Comparison of ENCODE assay signal across 8 mouse cellular contexts in the genomic region with DNA sequence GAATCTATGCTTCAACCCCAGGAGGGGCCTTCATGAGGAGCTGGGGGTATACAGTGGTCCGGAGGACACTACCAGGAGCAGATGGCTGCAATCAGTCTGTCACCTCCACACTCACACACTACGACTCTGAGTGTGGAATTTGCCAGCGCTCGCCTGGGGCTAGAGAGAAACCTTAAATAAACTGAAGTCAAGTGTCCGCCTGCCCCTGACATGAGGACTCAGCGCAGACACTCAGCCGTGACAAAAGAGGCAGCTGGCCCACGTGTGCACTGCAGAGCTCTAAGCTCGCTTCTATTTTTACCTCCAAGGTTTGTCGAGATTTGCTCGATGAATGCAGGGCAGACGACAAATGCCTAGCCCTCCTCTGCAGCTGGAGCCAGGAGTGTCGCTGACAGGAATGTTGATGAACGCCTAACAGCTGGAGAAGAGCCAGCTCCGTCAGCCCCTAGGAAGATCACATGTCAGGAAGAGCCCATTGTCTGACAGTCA. TPM values are rescaled to one million over a fixed set of nuclear protein-coding genes. Genes with fewer than 3 reads are reported as not detected.
A peak's percentile ranks its signal among the peaks of the same experiment; 100 is the strongest.
DNase-seq lines count a peak whose midpoint lies in the region; ATAC-seq lines count a peak whose summit lies in the region.

No protein-coding gene starts in this region.

- H3K4me1 ChIP-seq in embryonic facial prominence, embryonic 10.5 days = peaks cover 27% of the 10 kb centered on the region
- peaks cover 20% of the 10 kb centered on the region for H3K4me1 ChIP-seq in limb, embryonic 10.5 days
- peaks cover 19% of the 10 kb centered on the region for H3K4me1 ChIP-seq in neural tube, embryonic 15.5 days

- intact Hi-C loops in heart, postnatal 25 days (cut with DNase I) = no loop called here

- peak overlapping the region; percentile 63 for H3K27ac ChIP-seq in embryonic facial prominence, embryonic 10.5 days (replicated peaks)
- peak overlapping the region; percentile 57 for H3K27ac ChIP-seq in limb, embryonic 10.5 days
- peak overlapping the region; percentile 45 for H3K27ac ChIP-seq in neural tube, embryonic 15.5 days (replicated peaks)

- H3K4me3 ChIP-seq in embryonic facial prominence, embryonic 10.5 days = peak overlapping the region; percentile 19; the same call in 1 of the 2 replicates
- H3K4me3 ChIP-seq in limb, embryonic 10.5 days = no peak overlapping the region
- no peak overlapping the region for H3K4me3 ChIP-seq in neural tube, embryonic 15.5 days (replicated peaks)

- peak; percentile 65 for ATAC-seq in neural tube, embryonic 15.5 days (ENCODE audit: low FRiP score)

- H3K36me3 ChIP-seq in embryonic facial prominence, embryonic 10.5 days (replicated peaks) = no peaks in the 10 kb centered on the region
- no peaks in the 10 kb centered on the region for H3K36me3 ChIP-seq in limb, embryonic 10.5 days
- H3K36me3 ChIP-seq in neural tube, embryonic 15.5 days = no peaks in the 10 kb centered on the region

- H3K9me3 ChIP-seq in embryonic facial prominence, embryonic 10.5 days = no peaks in the 10 kb centered on the region
- no peaks in the 10 kb centered on the region for H3K9me3 ChIP-seq in limb, embryonic 10.5 days (replicated peaks)
- no peaks in the 10 kb centered on the region for H3K9me3 ChIP-seq in neural tube, embryonic 15.5 days (replicated peaks)

- WGBS in embryonic facial prominence, embryonic 10.5 days = 24% methylated on average over 15 of the region's 15 CpGs
- WGBS in limb, embryonic 10.5 days = 20% methylated on average over 15 of the region's 15 CpGs
- 16% methylated on average over 15 of the region's 15 CpGs for WGBS in neural tube, embryonic 15.5 days

- H3K9ac ChIP-seq in neural tube, embryonic 15.5 days (replicated peaks) = peak overlapping the region; percentile 9

- 0 out of 2 replicates have a peak, but pooled peaks cover 6% of the 10 kb centered on the region for H3K27me3 ChIP-seq in embryonic facial prominence, embryonic 10.5 days (replicated peaks; ENCODE audit: low read depth, poor library complexity, severe bottlenecking)
- H3K27me3 ChIP-seq in limb, embryonic 10.5 days (ENCODE audit: low read depth, poor library complexity, severe bottlenecking) = no peaks in the 10 kb centered on the region
- H3K27me3 ChIP-seq in neural tube, embryonic 15.5 days (replicated peaks) = no peaks in the 10 kb centered on the region

- H3K4me2 ChIP-seq in neural tube, embryonic 15.5 days = peak overlapping the region; percentile 34

- DNase-seq in adrenal gland, adult (ENCODE audit: inconsistent age in 2 of 2, low spot score in 1 of 2) = peak; percentile 49 to 75
- DNase-seq in adrenal gland, adult 8-10 months = no peak
- DNase-seq in embryonic facial prominence, embryonic 10.5 days (ENCODE audit: low spot score) = peak; percentile 65
- peak; percentile 53 for DNase-seq in heart, postnatal 25 days (ENCODE audit: low spot score)
- no peak for DNase-seq in limb, embryonic 10.5 days (ENCODE audit: low spot score)
- DNase-seq in layer of hippocampus, adult 9-10 months (ENCODE audit: low spot score) = no peak
- DNase-seq in urinary bladder, adult 18-20 months (ENCODE audit: low spot score in 2 of 2) = no peak

RNA-seq across cellular contexts. Expression of a gene that starts 30.7 kb away (rescaled TPM):
- total RNA-seq in adrenal gland, adult 8-10 months (2022) = 10 to 100 TPM; 11.8 to 73.3 (median 21.2) TPM
- 0.07 and 0.16 TPM in 2 replicates for polyA plus RNA-seq in embryonic facial prominence, embryonic 10.5 days (2016; fragmentation: Nextera tagmentation; extraction: Ambion mirVana)
- under 1 TPM; 0.67 to 0.86 TPM for total RNA-seq in heart, postnatal 25 days (2021)
- 0.14 TPM in 1 of 2 replicates, not detected in the other for polyA plus RNA-seq in limb, embryonic 10.5 days (2016; fragmentation: Nextera tagmentation; extraction: Ambion mirVana)
- 0.54 TPM in 1 of 2 replicates, not detected in the other for polyA plus RNA-seq in neural tube, embryonic 15.5 days (2015; fragmentation: Nextera tagmentation; extraction: Ambion mirVana)

RNA-seq across cellular contexts. Expression of a gene that starts 36.7 kb away (rescaled TPM):
- total RNA-seq in adrenal gland, adult 8-10 months (2022) = 1 to 10 TPM in 1 of 4 experiments, under 1 TPM in 1, not detected in 2; 0.96 to 4.0 TPM
- 0.72 and 0.86 TPM in 2 replicates for polyA plus RNA-seq in embryonic facial prominence, embryonic 10.5 days (2016; fragmentation: Nextera tagmentation; extraction: Ambion mirVana)
- total RNA-seq in heart, postnatal 25 days (2021) = over 10,000 TPM; 17,245 to 18,320 TPM
- 0.44 and 0.60 TPM in 2 replicates for polyA plus RNA-seq in limb, embryonic 10.5 days (2016; fragmentation: Nextera tagmentation; extraction: Ambion mirVana)
- 1.3 TPM in 2 replicates for polyA plus RNA-seq in neural tube, embryonic 15.5 days (2015; fragmentation: Nextera tagmentation; extraction: Ambion mirVana)

Comparison
In these comparisons a context has a peak if more than half of its experiments do, and no peak if none do; other contexts are left out.
1. DNase-seq: peak in adrenal gland, adult (2 of 2), embryonic facial prominence, embryonic 10.5 days (single experiment) and heart, postnatal 25 days (single experiment); none in adrenal gland, adult 8-10 months (single experiment), limb, embryonic 10.5 days (single experiment), layer of hippocampus, adult 9-10 months (single experiment) and urinary bladder, adult 18-20 months (0 of 2).
2. Peak in every context shown above with its lines, with median percentiles within 50 percentile points of each other: H3K27ac ChIP-seq.